Mouse (Mus musculus): Measurements from ENCODE around the gene Masp2. TPM values are rescaled to one million over a fixed set of nuclear protein-coding genes. Genes with fewer than 3 reads are reported as not detected.

The Masp2 gene
- total and polyA plus RNA-seq, 3 experiments, result 0.11 to 0.85 (median 0.21) TPM

DNA sequence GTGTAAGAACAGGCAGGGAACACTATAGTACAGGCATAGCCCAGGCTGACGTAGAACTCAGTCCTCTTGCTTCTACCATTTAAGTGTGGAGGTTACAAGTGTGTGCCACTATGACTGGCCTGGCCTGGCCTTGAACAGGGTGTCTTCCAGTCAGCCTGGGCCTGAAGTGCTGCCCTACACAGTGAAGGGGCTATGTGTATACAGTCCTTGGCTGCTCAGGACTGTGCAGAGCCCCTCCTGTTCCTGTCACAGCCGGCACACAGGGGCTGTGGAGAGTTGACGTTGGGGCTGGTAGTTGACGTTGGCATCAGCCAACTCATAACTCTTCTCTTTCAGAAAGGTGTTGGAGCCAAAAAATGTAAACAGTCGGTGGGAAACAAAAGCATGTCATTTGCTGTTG lies 20.9 kb upstream of the Masp2 start:
- Histone ChIP-seq H3K4me2 (ENCODE audit: insufficient read depth, low read depth, poor library complexity, severe bottlenecking) (no peak overlapping the region), H3K9ac (ENCODE audit: insufficient read depth, low read depth) (no peak overlapping the region), H3K4me1 (ENCODE audit: control insufficient read depth in 1 of 2, insufficient read depth in 2 of 2) (peaks cover 7 to 27% of the 10 kb centered on the region in 2 experiments; a peak in 3 of 4 replicates), H3K4me3 (replicated peaks in 1 of 3; ENCODE audit: low read depth in 2 of 3, low read length in 2 of 3, poor library complexity in 1 of 3) (no peak overlapping the region), H3K79me2 (replicated peaks; ENCODE audit: control insufficient read depth, extremely low read depth, insufficient read depth, poor library complexity, severe bottlenecking) (no peaks in the 10 kb centered on the region), H3K36me3 (replicated peaks in 1 of 2; ENCODE audit: control insufficient read depth in 1 of 2, insufficient read depth in 1 of 2, low read length in 1 of 2) (peaks cover 62 to 77% of the 10 kb centered on the region in 2 experiments), H3K9me3 (replicated peaks; ENCODE audit: low read length) (no peaks in the 10 kb centered on the region), H3K27me3 (replicated peaks) (no peaks in the 10 kb centered on the region), H3K27ac (ENCODE audit: insufficient read depth, low read depth) (no peak overlapping the region)
- no peak for DNase-seq (ENCODE audit: extremely low read depth)
- TF ChIP-seq MAFK (IDR thresholded peaks at IDR 0.05; ENCODE audit: insufficient replicate concordance, low read length) (no peak), MXI1 (IDR thresholded peaks at IDR 0.05; ENCODE audit: low read depth, low read length) (no peak), JUND (conservative IDR thresholded peaks at IDR 0.05; ENCODE audit: low read depth, low read length) (no peak), CTCF (conservative IDR thresholded peaks at IDR 0.05 in 1 of 2, IDR thresholded peaks at IDR 0.05 in 1 of 2; ENCODE audit: low read depth in 2 of 2, low read length in 2 of 2) (no peak)
- dilution Hi-C loops (cut with MboI; ENCODE audit: extremely low pct_ligation_motif_present, extremely low pct_unique_long_range_greater_than_20kb, low sequenced_read_pairs), result no loop called here
- in situ Hi-C loops (cut with MboI; ENCODE audit: low pct_ligation_motif_present, low pct_unique_long_range_greater_than_20kb, low sequenced_read_pairs), result no loop called here

GRCm38 (mm10) chr4:148583257-148583656 lies 19.1 kb upstream of the Masp2 start:
- dilution Hi-C loops (cut with MboI; ENCODE audit: extremely low pct_ligation_motif_present, extremely low pct_unique_long_range_greater_than_20kb, low sequenced_read_pairs) (no loop called here), in situ Hi-C loops (cut with MboI; ENCODE audit: low pct_ligation_motif_present, low pct_unique_long_range_greater_than_20kb, low sequenced_read_pairs) (no loop called here)
- H3K27me3 ChIP-seq (replicated peaks), result no peaks in the 10 kb centered on the region
- H3K4me1 ChIP-seq (ENCODE audit: control insufficient read depth in 1 of 2, insufficient read depth in 2 of 2), result peaks cover 7 to 22% of the 10 kb centered on the region in 2 experiments; a peak in 3 of 4 replicates
- no peaks in the 10 kb centered on the region for H3K9me3 ChIP-seq (replicated peaks; ENCODE audit: low read length)
- no peak for TF ChIP-seq GABPA (IDR thresholded peaks at IDR 0.05; ENCODE audit: insufficient replicate concordance, low read depth, low read length)
- TF ChIP-seq RCOR1 (conservative IDR thresholded peaks at IDR 0.05; ENCODE audit: low read depth, low read length), result no peak
- TF ChIP-seq MXI1 (IDR thresholded peaks at IDR 0.05; ENCODE audit: low read depth, low read length), result no peak
- TF ChIP-seq HCFC1 (IDR thresholded peaks at IDR 0.05; ENCODE audit: low read depth, low read length), result no peak
- no peak for TF ChIP-seq CTCF (conservative IDR thresholded peaks at IDR 0.05 in 1 of 2, IDR thresholded peaks at IDR 0.05 in 1 of 2; ENCODE audit: low read depth in 2 of 2, low read length in 2 of 2)
- TF ChIP-seq JUND (conservative IDR thresholded peaks at IDR 0.05; ENCODE audit: low read depth, low read length), result no peak
- TF ChIP-seq POLR2AphosphoS2 (IDR thresholded peaks at IDR 0.05; ENCODE audit: low read depth, low read length), result no peak
- TF ChIP-seq USF2 (conservative IDR thresholded peaks at IDR 0.05; ENCODE audit: low read depth, low read length), result no peak
- TF ChIP-seq UBTF (IDR thresholded peaks at IDR 0.05; ENCODE audit: low read depth, low read length), result no peak
- TF ChIP-seq USF1 (IDR thresholded peaks at IDR 0.05; ENCODE audit: low read depth, low read length), result no peak
- no peak for TF ChIP-seq E2F4 (IDR thresholded peaks at IDR 0.05; ENCODE audit: insufficient replicate concordance, low read depth, low read length)
- no peak for TF ChIP-seq ZKSCAN1 (IDR thresholded peaks at IDR 0.05; ENCODE audit: borderline replicate concordance, low read depth, low read length)
- TF ChIP-seq CHD1 (IDR thresholded peaks at IDR 0.05; ENCODE audit: low read depth, low read length), result no peak
- TF ChIP-seq SIN3A (IDR thresholded peaks at IDR 0.05; ENCODE audit: low read length), result no peak
- no peak for TF ChIP-seq RAD21 (IDR thresholded peaks at IDR 0.05; ENCODE audit: low read depth, low read length)
- no peak for TF ChIP-seq IRF4 (IDR thresholded peaks at IDR 0.05; ENCODE audit: low read depth, low read length)
- TF ChIP-seq JUN (IDR thresholded peaks at IDR 0.05; ENCODE audit: insufficient read depth, low read depth, low read length), result no peak
- H3K4me3 ChIP-seq (replicated peaks in 1 of 3; ENCODE audit: low read depth in 2 of 3, low read length in 2 of 3, poor library complexity in 1 of 3), result no peak overlapping the region
- no peak overlapping the region for H3K27ac ChIP-seq (ENCODE audit: insufficient read depth, low read depth)
- peaks cover 48 to 60% of the 10 kb centered on the region in 2 experiments for H3K36me3 ChIP-seq (replicated peaks in 1 of 2; ENCODE audit: control insufficient read depth in 1 of 2, insufficient read depth in 1 of 2, low read length in 1 of 2)
- H3K79me2 ChIP-seq (replicated peaks; ENCODE audit: control insufficient read depth, extremely low read depth, insufficient read depth, poor library complexity, severe bottlenecking), result no peaks in the 10 kb centered on the region
- DNase-seq (ENCODE audit: extremely low read depth), result no peak
- H3K4me2 ChIP-seq (ENCODE audit: insufficient read depth, low read depth, poor library complexity, severe bottlenecking), result no peak overlapping the region
- no peak overlapping the region for H3K9ac ChIP-seq (ENCODE audit: insufficient read depth, low read depth)
